Mouse (Mus musculus) embryonic facial prominence, embryonic 14.5 days (tissue): ENCODE results near the gene H2-Ab1. TPM values are rescaled to one million over a fixed set of nuclear protein-coding genes. Genes with fewer than 3 reads are reported as not detected.
"Not testable (repeated sequence)": the region's sequence is repeated elsewhere in the genome, so short reads cannot be mapped to it uniquely, and the experiment has no call there.

Experiments
- ATAC-seq: fragments of 200-750 bp; cut with Nextera tagmentation; 2 replicates; pipeline ENCODE4 v1.8.0; 2017; ENCODE audit warnings: low read depth, moderate number of reproducible peaks, moderate TSS enrichment
- DNase-seq: peaks from one replicate; pipeline ENCODE4 v3.0.0-alpha.2; 2015; ENCODE audit warnings: low spot score
- H3K27ac ChIP-seq: fragments of 300-500 bp; sonication (generic); replicated peaks from 2 replicates; pipeline ENCODE4 v1.5.1; 2014; ENCODE audit warnings: low read depth, mild to moderate bottlenecking, low read length, moderate library complexity
- H3K27me3 ChIP-seq: fragments of 300-500 bp; sonication (generic); replicated peaks from 2 replicates; pipeline ENCODE4 v1.6.1; 2014; ENCODE audit warnings: low read length; ENCODE audit not compliant: control insufficient read depth, insufficient read depth
- H3K36me3 ChIP-seq: fragments of 300-500 bp; sonication (generic); 2 replicates; pipeline ENCODE4 v1.6.1; 2014; ENCODE audit warnings: low read length, mixed read lengths; ENCODE audit not compliant: control insufficient read depth, insufficient read depth
- H3K4me1 ChIP-seq: fragments of 300-500 bp; sonication (generic); 2 replicates; pipeline ENCODE4 v1.6.1; 2014; ENCODE audit warnings: antibody characterized with exemption, low read length; ENCODE audit not compliant: control insufficient read depth, insufficient read depth
- H3K4me2 ChIP-seq: fragments of 300-500 bp; sonication (generic); 2 replicates; pipeline ENCODE4 v1.6.1; 2014; ENCODE audit warnings: low read depth, mild to moderate bottlenecking, low read length, moderate library complexity, mixed read lengths
- H3K4me3 ChIP-seq: fragments of 300-500 bp; sonication (generic); 2 replicates; pipeline ENCODE4 v1.5.1; 2014; ENCODE audit warnings: low read depth, mild to moderate bottlenecking, low read length
- H3K9ac ChIP-seq: fragments of 300-500 bp; sonication (generic); 2 replicates; pipeline ENCODE4 v1.6.1; 2014; ENCODE audit warnings: low read depth, mild to moderate bottlenecking, low read length, moderate library complexity, mixed read lengths
- H3K9me3 ChIP-seq: fragments of 300-500 bp; sonication (generic); 2 replicates; pipeline ENCODE4 v1.6.1; 2016; ENCODE audit warnings: low read length; ENCODE audit not compliant: control insufficient read depth
- WGBS: fragments of 180-500 bp; shearing (Covaris S2); extraction: QIAGEN DNeasy Blood & Tissue Kit; methylation state at CpG from one replicate; pipeline ENCODE4 v1.1.7; 2014; 5-methylcytosine and 5-hydroxymethylcytosine counted together
- polyA plus RNA-seq: library from polyadenylated mRNA; unstranded; fragments of >200 nt; fragmentation: Nextera tagmentation; extraction: Ambion mirVana; gene quantifications from 2 replicates; pipeline ENCODE4 v1.2.1, GENCODE M21; 2014

Gene H2-Ab1
- polyA plus RNA-seq, 1 experiment from 2014 or later, result 9.4 TPM

- not testable (repeated sequence) for H3K4me1 ChIP-seq, H3K27me3 ChIP-seq, ATAC-seq, H3K27ac ChIP-seq, DNase-seq, H3K4me2 ChIP-seq, H3K36me3 ChIP-seq, H3K4me3 ChIP-seq, H3K9me3 ChIP-seq, H3K9ac ChIP-seq
- 75% methylated on average over 3 of the region's 9 CpGs for WGBS
Measured at GRCm38 (mm10) chr17:34230971-34231370, 26.5 kb upstream of the H2-Ab1 start.

DNA sequence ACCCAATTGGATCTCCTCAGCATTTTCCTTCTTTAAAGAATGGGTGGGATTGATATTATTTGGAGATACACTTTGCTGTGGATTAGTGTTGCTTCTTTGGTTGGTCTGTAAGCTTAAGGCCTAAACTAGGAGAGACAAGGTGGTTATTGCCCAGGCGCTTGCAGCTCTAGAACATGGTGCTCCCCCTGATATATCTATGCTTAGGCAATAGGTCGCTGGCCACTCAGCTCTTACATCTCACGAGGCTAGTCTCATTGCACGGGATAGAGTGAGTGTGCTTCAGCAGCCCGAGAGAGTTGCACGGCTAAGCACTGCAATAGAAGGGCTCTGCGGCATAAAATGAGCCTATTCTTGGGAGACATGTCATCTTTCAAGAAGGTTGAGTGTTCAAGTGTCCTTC lies 25.5 kb upstream of the H2-Ab1 start:
- DNase-seq, ATAC-seq, H3K36me3 ChIP-seq, H3K4me1 ChIP-seq, H3K9ac ChIP-seq, H3K27ac ChIP-seq, H3K9me3 ChIP-seq, H3K4me3 ChIP-seq, H3K4me2 ChIP-seq, H3K27me3 ChIP-seq: not testable (repeated sequence)
- WGBS, result 97% methylated on average over 5 of the region's 7 CpGs

- DNase-seq (peak; percentile 48), ATAC-seq (peak; percentile 55; the same call in 1 of the 2 replicates)
- no peak overlapping the region for H3K27ac ChIP-seq
- no peaks in the 10 kb centered on the region for H3K9me3 ChIP-seq
- no peaks in the 10 kb centered on the region for H3K27me3 ChIP-seq
- H3K4me1 ChIP-seq, result no peaks in the 10 kb centered on the region
- no peak overlapping the region for H3K4me2 ChIP-seq
- 29% methylated on average over 9 of the region's 9 CpGs for WGBS
- H3K4me3 ChIP-seq, result no peak overlapping the region
- H3K36me3 ChIP-seq, result no peaks in the 10 kb centered on the region
- no peak overlapping the region for H3K9ac ChIP-seq
Measured at GRCm38 (mm10) chr17:34234926-34235325, 22.6 kb upstream of the H2-Ab1 start.

DNA sequence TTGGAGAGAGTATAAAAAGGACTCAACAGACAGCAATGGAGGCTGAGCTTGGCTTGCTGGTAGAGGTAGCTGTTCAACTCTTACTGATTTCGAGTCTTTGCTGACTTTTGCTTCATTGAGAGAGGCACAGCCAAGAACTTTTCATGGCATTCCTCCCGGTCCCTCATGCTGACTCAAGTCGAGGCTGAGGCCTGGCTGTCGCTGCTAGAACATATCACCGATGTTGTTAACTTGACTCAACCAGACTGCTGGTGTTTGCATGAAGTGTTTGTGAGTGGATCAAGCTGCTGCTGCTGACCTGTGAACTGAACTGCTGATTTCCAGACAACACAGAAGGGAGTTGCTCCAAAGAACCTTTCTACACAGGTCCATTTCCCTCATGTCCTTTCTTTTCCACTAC lies 20.8 kb upstream of the H2-Ab1 start:
- Histone ChIP-seq H3K4me2 (no peak overlapping the region), H3K4me1 (no peaks in the 10 kb centered on the region), H3K4me3 (no peak overlapping the region), H3K27ac (no peak overlapping the region), H3K36me3 (no peaks in the 10 kb centered on the region), H3K9ac (no peak overlapping the region), H3K9me3 (peaks cover 3% of the 10 kb centered on the region; the same call in 1 of the 2 replicates), H3K27me3 (no peaks in the 10 kb centered on the region)
- WGBS, result 78% methylated on average over 5 of the region's 5 CpGs
- DNase-seq (no peak), ATAC-seq (no peak)

GRCm38 (mm10) chr17:34237741-34238140 lies 19.7 kb upstream of the H2-Ab1 start:
- Histone ChIP-seq H3K36me3 (no peaks in the 10 kb centered on the region), H3K4me2 (no peak overlapping the region), H3K27me3 (no peaks in the 10 kb centered on the region), H3K27ac (no peak overlapping the region), H3K9ac (no peak overlapping the region), H3K9me3 (peaks cover 6% of the 10 kb centered on the region; the same call in 1 of the 2 replicates), H3K4me3 (no peak overlapping the region), H3K4me1 (no peaks in the 10 kb centered on the region)
- ATAC-seq, result no peak
- WGBS, result 68% methylated on average over 3 of the region's 3 CpGs
- no peak for DNase-seq

GRCm38 (mm10) chr17:34238706-34239105 lies 18.8 kb upstream of the H2-Ab1 start, which contains the start of gene H2-Ob:
TSS of gene H2-Ob (plus strand) at chr17:34238903.
- 66% methylated on average over 3 of the region's 3 CpGs for WGBS
- H3K27ac ChIP-seq, result no peak within 1 kb of the TSS

DNA sequence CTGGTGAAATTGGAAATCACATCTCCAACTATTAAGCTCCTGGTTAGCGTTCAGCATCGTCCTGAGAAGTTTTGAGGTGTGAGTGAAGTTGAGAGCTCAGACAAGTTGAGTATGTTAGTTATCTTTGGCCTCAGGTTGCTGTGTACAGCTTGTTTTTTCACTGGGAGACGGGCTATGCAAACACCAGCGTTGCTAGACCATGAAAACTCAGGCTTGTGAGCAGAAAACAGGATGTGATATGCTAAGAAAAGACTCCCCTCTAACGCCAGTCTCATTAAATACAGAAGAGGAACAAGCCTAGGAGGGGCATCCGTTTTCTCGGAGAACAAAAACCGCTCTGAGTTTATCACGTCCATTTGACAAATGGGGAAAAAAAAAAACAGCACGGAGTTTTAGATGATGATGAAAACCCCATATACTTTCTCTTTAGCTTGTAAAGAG lies 17.9 kb upstream of the H2-Ab1 start:
- Histone ChIP-seq H3K27me3 (no peaks in the 10 kb centered on the region), H3K9me3 (peaks cover 6% of the 10 kb centered on the region; the same call in 1 of the 2 replicates), H3K4me1 (no peaks in the 10 kb centered on the region), H3K4me3 (no peak overlapping the region), H3K9ac (no peak overlapping the region), H3K36me3 (no peaks in the 10 kb centered on the region), H3K27ac (no peak overlapping the region), H3K4me2 (no peak overlapping the region)
- ATAC-seq (no peak), DNase-seq (no peak)
- WGBS, result 65% methylated on average over 10 of the region's 10 CpGs

More at GRCm38 (mm10) chr17:34238706-34239105, 18.8 kb upstream of the H2-Ab1 start, which contains the start of gene H2-Ob:
- Histone ChIP-seq H3K4me3 (no peak within 1 kb of the TSS), H3K27me3 (no peaks in the 10 kb centered on the region), H3K36me3 (no peaks in the 10 kb centered on the region), H3K4me2 (no peak within 1 kb of the TSS), H3K4me1 (no peaks in the 10 kb centered on the region), H3K9me3 (peaks cover 6% of the 10 kb centered on the region; the same call in 1 of the 2 replicates), H3K9ac (no peak within 1 kb of the TSS)
- ATAC-seq (no peak), DNase-seq (peak; percentile 52)

DNA sequence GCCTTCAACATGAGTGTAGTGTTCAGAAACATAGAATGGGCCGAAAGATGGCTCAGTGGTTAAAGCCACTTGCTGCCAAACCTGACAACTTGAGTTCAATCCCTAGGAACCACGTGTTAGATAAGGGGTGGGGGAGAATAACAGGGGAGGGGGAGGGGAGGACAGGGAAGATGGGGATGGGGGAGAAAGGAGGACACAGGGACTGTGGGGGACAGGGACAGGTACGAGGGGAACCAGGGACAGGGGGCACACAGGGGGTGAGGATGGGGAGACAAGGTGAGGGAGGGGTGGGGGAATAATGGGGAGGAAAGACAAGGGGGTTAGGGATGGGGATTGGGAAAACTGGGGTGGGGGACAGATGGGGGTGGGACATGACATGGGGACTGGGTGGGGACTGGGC lies 17.1 kb upstream of the H2-Ab1 start:
- Histone ChIP-seq H3K27me3 (no peaks in the 10 kb centered on the region), H3K36me3 (no peaks in the 10 kb centered on the region), H3K9me3 (peaks cover 6% of the 10 kb centered on the region; the same call in 1 of the 2 replicates), H3K4me2 (no peak overlapping the region), H3K27ac (no peak overlapping the region), H3K4me1 (no peaks in the 10 kb centered on the region), H3K9ac (no peak overlapping the region), H3K4me3 (no peak overlapping the region)
- WGBS, result 63% methylated on average over 3 of the region's 3 CpGs
- no peak for DNase-seq
- ATAC-seq, result no peak

GRCm38 (mm10) chr17:34240916-34241315 lies 16.6 kb upstream of the H2-Ab1 start:
- ATAC-seq (no peak), DNase-seq (no peak)
- Histone ChIP-seq H3K9ac (no peak overlapping the region), H3K4me2 (no peak overlapping the region), H3K36me3 (no peaks in the 10 kb centered on the region), H3K4me3 (no peak overlapping the region), H3K4me1 (no peaks in the 10 kb centered on the region), H3K27ac (no peak overlapping the region), H3K9me3 (peaks cover 6% of the 10 kb centered on the region; the same call in 1 of the 2 replicates), H3K27me3 (no peaks in the 10 kb centered on the region)
- 77% methylated on average over 6 of the region's 6 CpGs for WGBS
